Comparison of ENCODE assay signal across 9 mouse cellular contexts in genomic region chr8:80813439-80813838, GRCm38 (mm10).
DNase-seq lines count a peak whose midpoint lies in the region; ATAC-seq and TF ChIP-seq lines count a peak whose summit lies in the region.
"Had no signal": no experiment of that assay in that cellular context is flagged by ENCODE, and none has a peak within 500 bp of the region (broad histone marks: within the 10 kb centered on the region; RNA-seq: fewer than 3 reads in every experiment).

No protein-coding gene starts in this region.

- H3K4me3 ChIP-seq in stomach, postnatal 0 days (ENCODE audit: low read depth, low read length) = no peak overlapping the region
- no peak overlapping the region for H3K4me3 ChIP-seq in hindbrain, embryonic 10.5 days
- H3K4me3 ChIP-seq: limb, embryonic 15.5 days had no signal

- no peak overlapping the region for H3K4me2 ChIP-seq in stomach, postnatal 0 days (replicated peaks; ENCODE audit: low read depth)
- H3K4me2 ChIP-seq: limb, embryonic 15.5 days had no signal

- TF ChIP-seq CTCF in stomach, postnatal 0 days (IDR thresholded peaks at IDR 0.05; ENCODE audit: low read depth) = peak; percentile 74

- no peak for ATAC-seq in stomach, postnatal 0 days (ENCODE audit: low FRiP score, low TSS enrichment)

- no peaks in the 10 kb centered on the region for H3K36me3 ChIP-seq in stomach, postnatal 0 days (ENCODE audit: control insufficient read depth, insufficient read depth, low read length)
- no peaks in the 10 kb centered on the region for H3K36me3 ChIP-seq in hindbrain, embryonic 10.5 days
- H3K36me3 ChIP-seq: limb, embryonic 15.5 days had no signal

- peaks cover 8% of the 10 kb centered on the region for H3K4me1 ChIP-seq in stomach, postnatal 0 days (replicated peaks; ENCODE audit: control insufficient read depth, insufficient read depth)
- peaks cover 32% of the 10 kb centered on the region for H3K4me1 ChIP-seq in hindbrain, embryonic 10.5 days (replicated peaks)

- no peaks in the 10 kb centered on the region for H3K27me3 ChIP-seq in stomach, postnatal 0 days (ENCODE audit: control insufficient read depth, insufficient read depth, low read length)
- H3K27me3 ChIP-seq in hindbrain, embryonic 10.5 days (ENCODE audit: insufficient read depth, poor library complexity, severe bottlenecking) = no peaks in the 10 kb centered on the region
- H3K27me3 ChIP-seq: limb, embryonic 15.5 days had no signal

- 88% methylated on average over 5 of the region's 5 CpGs for WGBS in stomach, postnatal 0 days
- 85% methylated on average over 5 of the region's 5 CpGs for WGBS in hindbrain, embryonic 10.5 days

- no peak for TF ChIP-seq EP300 in stomach, postnatal 0 days (optimal IDR thresholded peaks at IDR 0.05)

- no peak overlapping the region for H3K9ac ChIP-seq in stomach, postnatal 0 days (ENCODE audit: low read length)
- H3K9ac ChIP-seq: limb, embryonic 15.5 days had no signal

- no peak overlapping the region for H3K27ac ChIP-seq in stomach, postnatal 0 days (replicated peaks)
- H3K27ac ChIP-seq in hindbrain, embryonic 10.5 days = no peak overlapping the region
- H3K27ac ChIP-seq: limb, embryonic 15.5 days had no signal

- DNase-seq in heart, adult 18-20 months = peak; percentile 45 to 76
- DNase-seq in heart, postnatal 25 days (ENCODE audit: low spot score) = no peak
- DNase-seq in right cerebral cortex, postnatal 4 days = peak; percentile 23
- DNase-seq in right cerebral cortex, postnatal 25 days = no peak
- peak; percentile 25 for DNase-seq in c-Kit-positive CD71-negative TER-119-negative erythroid progenitor cells, embryonic 14.5 days (ENCODE audit: low read depth)
- DNase-seq in induced T-regulatory cell, adult 2 months (ENCODE audit: low read depth) = peak; percentile 36
- peak; percentile 43 for DNase-seq in stomach, postnatal 0 days (ENCODE audit: low spot score)
- DNase-seq in hindbrain, embryonic 10.5 days (ENCODE audit: low spot score) = no peak

- intact Hi-C loops in heart, postnatal 25 days (cut with DNase I) = loop anchor here (5.0 kb wide), 1 partner anchor 41 kb away; no protein-coding TSS in a partner anchor

- no peaks in the 10 kb centered on the region for H3K9me3 ChIP-seq in stomach, postnatal 0 days (ENCODE audit: control insufficient read depth, low read length)
- no peaks in the 10 kb centered on the region for H3K9me3 ChIP-seq in hindbrain, embryonic 10.5 days
- H3K9me3 ChIP-seq: limb, embryonic 15.5 days had no signal

Comparison
In these comparisons a context has a peak if more than half of its experiments do, and no peak if none do; other contexts are left out.
1. DNase-seq: peak in heart, adult 18-20 months (2 of 2), right cerebral cortex, postnatal 4 days (single experiment), c-Kit-positive CD71-negative TER-119-negative erythroid progenitor cells, embryonic 14.5 days (single experiment), induced T-regulatory cell, adult 2 months (single experiment) and stomach, postnatal 0 days (single experiment); none in heart, postnatal 25 days (single experiment), right cerebral cortex, postnatal 25 days (single experiment) and hindbrain, embryonic 10.5 days (single experiment).